Mouse (Mus musculus): ENCODE results near the gene Ddx54. TPM values are rescaled to one million over a fixed set of nuclear protein-coding genes. Genes with fewer than 3 reads are reported as not detected.

Gene Ddx54
- polyA plus RNA-seq, 1 experiment, result 49.9 TPM

DNA sequence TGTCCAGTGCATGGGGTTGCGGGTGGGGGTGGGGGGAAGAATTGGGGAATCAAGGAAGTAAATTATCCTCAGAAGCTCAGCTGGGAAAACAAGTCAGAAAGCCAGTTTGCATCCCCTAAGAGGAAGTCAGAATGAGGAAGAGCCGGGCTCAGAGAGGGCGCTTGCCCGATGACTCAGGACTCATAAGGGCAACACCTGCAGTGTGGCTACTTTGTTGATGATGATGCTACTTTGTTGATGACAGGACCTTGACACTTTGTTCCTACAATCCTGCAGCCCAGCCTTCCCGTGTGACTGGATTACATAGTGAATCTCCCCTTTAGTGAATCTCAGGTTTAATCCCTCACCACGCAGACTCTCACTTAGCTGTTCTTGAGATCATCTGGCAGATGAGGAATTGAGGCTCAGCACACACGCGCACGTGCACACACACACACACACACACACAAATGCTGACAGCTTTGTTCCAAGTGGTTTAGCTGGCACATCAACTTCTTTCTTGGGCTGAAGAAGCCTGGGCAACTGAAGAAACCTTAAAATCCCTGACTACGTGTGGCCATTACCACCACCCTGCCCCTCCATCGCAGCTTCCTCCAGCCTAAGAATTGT lies 42.1 kb upstream of the Ddx54 start:
- no peak overlapping the region for H3K9ac ChIP-seq (ENCODE audit: low read depth, poor library complexity, severe bottlenecking)
- no peaks in the 10 kb centered on the region for H3K27me3 ChIP-seq (ENCODE audit: control insufficient read depth, insufficient read depth, low read length, poor library complexity, severe bottlenecking)
- H3K27ac ChIP-seq (ENCODE audit: insufficient read depth, low read length), result no peak overlapping the region
- no peaks in the 10 kb centered on the region for H3K9me3 ChIP-seq (replicated peaks; ENCODE audit: control insufficient read depth, insufficient read depth, low read length, poor library complexity, severe bottlenecking)
- H3K36me3 ChIP-seq (ENCODE audit: control insufficient read depth, insufficient read depth, low read length, poor library complexity, severe bottlenecking), result no peaks in the 10 kb centered on the region
- no peaks in the 10 kb centered on the region for H3K4me1 ChIP-seq (ENCODE audit: control insufficient read depth, insufficient read depth, low read length)
- TF ChIP-seq EP300 (IDR thresholded peaks at IDR 0.05; ENCODE audit: insufficient read depth, low read depth, low read length) (no peak), CTCF (IDR thresholded peaks at IDR 0.05; ENCODE audit: low read depth, low read length) (no peak), POLR2A (IDR thresholded peaks at IDR 0.05; ENCODE audit: insufficient read depth, low read length) (no peak)
- no peak overlapping the region for H3K4me3 ChIP-seq (ENCODE audit: low read depth, low read length)

DNA sequence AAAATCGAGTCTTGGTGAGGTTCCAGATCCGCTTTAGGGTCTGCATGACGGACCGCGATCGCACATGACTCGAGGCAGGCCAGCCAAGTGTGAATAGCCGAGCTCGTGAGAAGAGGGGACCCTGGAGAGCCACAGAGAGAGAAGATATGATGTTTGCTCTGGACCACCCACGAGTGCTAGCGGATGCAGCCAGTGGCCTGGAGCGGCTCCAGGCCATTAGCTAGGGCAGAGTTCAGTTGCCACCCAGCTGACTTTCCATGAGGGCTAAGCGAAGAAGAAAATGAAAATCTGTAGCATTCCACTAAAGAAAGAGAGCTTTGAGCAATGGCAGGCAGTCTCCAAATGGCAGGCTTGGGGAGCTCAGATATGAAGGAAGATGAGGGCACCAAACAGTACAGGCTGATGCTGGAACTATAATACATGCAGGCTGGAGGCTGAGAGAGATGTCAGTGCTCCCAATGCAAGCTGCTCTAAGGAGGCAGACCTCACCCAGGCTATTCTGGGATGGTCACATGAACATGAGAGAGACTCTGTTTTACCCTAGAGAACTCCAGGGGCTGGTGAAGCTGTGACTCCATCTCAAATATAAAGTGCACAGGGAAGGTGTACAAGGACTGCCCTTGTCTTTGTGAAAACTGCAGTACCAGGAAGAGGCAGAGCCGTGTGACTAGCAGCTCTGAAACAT lies 41.3 kb upstream of the Ddx54 start:
- Histone ChIP-seq H3K4me3 (ENCODE audit: low read depth, low read length) (no peak overlapping the region), H3K9me3 (replicated peaks; ENCODE audit: control insufficient read depth, insufficient read depth, low read length, poor library complexity, severe bottlenecking) (no peaks in the 10 kb centered on the region), H3K36me3 (ENCODE audit: control insufficient read depth, insufficient read depth, low read length, poor library complexity, severe bottlenecking) (no peaks in the 10 kb centered on the region), H3K27me3 (ENCODE audit: control insufficient read depth, insufficient read depth, low read length, poor library complexity, severe bottlenecking) (no peaks in the 10 kb centered on the region), H3K4me1 (ENCODE audit: control insufficient read depth, insufficient read depth, low read length) (no peaks in the 10 kb centered on the region), H3K27ac (ENCODE audit: insufficient read depth, low read length) (no peak overlapping the region), H3K9ac (ENCODE audit: low read depth, poor library complexity, severe bottlenecking) (no peak overlapping the region)
- TF ChIP-seq CTCF (IDR thresholded peaks at IDR 0.05; ENCODE audit: low read depth, low read length) (no peak), EP300 (IDR thresholded peaks at IDR 0.05; ENCODE audit: insufficient read depth, low read depth, low read length) (no peak), POLR2A (IDR thresholded peaks at IDR 0.05; ENCODE audit: insufficient read depth, low read length) (no peak)

DNA sequence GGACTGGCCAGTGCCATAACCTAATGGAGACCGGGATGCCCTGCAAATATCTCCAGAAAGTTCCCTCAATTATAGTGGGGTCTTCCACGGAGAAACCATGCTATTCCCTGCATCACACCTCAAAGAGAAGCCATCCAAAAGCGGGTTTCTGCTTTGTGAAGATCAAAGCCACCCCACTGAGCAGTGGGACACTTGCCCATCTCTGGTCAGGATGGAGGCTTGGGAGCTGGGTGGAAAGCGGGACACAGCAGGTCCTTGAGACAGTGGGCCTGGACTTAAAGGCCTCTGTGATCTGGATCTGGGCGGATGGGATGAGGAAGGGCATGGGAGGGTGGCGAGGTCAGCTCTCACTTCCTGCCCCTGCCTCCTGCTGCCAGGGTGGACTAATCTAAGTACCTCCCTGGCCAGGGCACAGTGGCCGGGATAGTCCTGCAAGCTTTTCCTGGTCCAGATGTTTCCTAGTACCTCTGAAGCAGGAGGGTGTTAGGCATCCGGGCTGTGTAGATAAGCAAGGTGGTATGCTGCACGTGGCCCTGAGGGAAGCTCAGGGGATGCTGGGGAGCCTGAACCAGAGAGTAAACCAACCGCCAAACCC lies 38.0 kb upstream of the Ddx54 start:
- Histone ChIP-seq H3K36me3 (ENCODE audit: control insufficient read depth, insufficient read depth, low read length, poor library complexity, severe bottlenecking) (no peaks in the 10 kb centered on the region), H3K4me1 (ENCODE audit: control insufficient read depth, insufficient read depth, low read length) (peaks cover 6% of the 10 kb centered on the region), H3K27ac (ENCODE audit: insufficient read depth, low read length) (no peak overlapping the region), H3K4me3 (ENCODE audit: low read depth, low read length) (no peak overlapping the region), H3K9ac (ENCODE audit: low read depth, poor library complexity, severe bottlenecking) (no peak overlapping the region), H3K27me3 (ENCODE audit: control insufficient read depth, insufficient read depth, low read length, poor library complexity, severe bottlenecking) (no peaks in the 10 kb centered on the region), H3K9me3 (replicated peaks; ENCODE audit: control insufficient read depth, insufficient read depth, low read length, poor library complexity, severe bottlenecking) (no peaks in the 10 kb centered on the region)
- TF ChIP-seq EP300 (IDR thresholded peaks at IDR 0.05; ENCODE audit: insufficient read depth, low read depth, low read length) (no peak), CTCF (IDR thresholded peaks at IDR 0.05; ENCODE audit: low read depth, low read length) (no peak), POLR2A (IDR thresholded peaks at IDR 0.05; ENCODE audit: insufficient read depth, low read length) (no peak)

DNA sequence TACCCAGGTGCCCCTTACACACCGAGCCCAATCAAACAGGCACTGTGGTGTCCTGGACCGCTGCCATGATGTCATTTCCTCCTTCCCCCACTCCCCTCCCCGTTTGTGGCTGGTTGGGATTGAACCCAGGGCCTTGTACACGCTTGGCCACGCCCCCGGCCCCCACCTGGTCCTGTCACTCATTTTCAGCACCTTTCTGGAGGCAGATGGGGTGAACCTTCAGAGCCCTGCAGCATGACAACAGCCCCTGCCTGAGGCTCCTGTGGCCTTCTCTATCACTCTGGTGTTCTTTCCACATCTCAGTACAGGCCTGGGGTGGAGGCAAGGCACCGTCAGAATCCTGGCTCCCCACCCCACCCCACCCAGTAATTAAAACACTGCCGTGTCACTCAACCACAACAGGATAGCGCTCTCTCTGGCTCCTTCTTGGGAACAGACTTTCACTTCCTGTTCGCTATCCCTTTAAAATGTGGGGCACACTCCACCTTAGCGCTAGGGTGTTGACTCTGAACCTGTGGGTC lies 35.7 kb upstream of the Ddx54 start:
- Histone ChIP-seq H3K4me1 (ENCODE audit: control insufficient read depth, insufficient read depth, low read length) (peaks cover 9% of the 10 kb centered on the region), H3K27me3 (ENCODE audit: control insufficient read depth, insufficient read depth, low read length, poor library complexity, severe bottlenecking) (no peaks in the 10 kb centered on the region), H3K27ac (ENCODE audit: insufficient read depth, low read length) (no peak overlapping the region), H3K36me3 (ENCODE audit: control insufficient read depth, insufficient read depth, low read length, poor library complexity, severe bottlenecking) (no peaks in the 10 kb centered on the region), H3K9me3 (replicated peaks; ENCODE audit: control insufficient read depth, insufficient read depth, low read length, poor library complexity, severe bottlenecking) (no peaks in the 10 kb centered on the region), H3K4me3 (ENCODE audit: low read depth, low read length) (no peak overlapping the region), H3K9ac (ENCODE audit: low read depth, poor library complexity, severe bottlenecking) (no peak overlapping the region)
- TF ChIP-seq CTCF (IDR thresholded peaks at IDR 0.05; ENCODE audit: low read depth, low read length) (no peak), POLR2A (IDR thresholded peaks at IDR 0.05; ENCODE audit: insufficient read depth, low read length) (no peak), EP300 (IDR thresholded peaks at IDR 0.05; ENCODE audit: insufficient read depth, low read depth, low read length) (no peak)

DNA sequence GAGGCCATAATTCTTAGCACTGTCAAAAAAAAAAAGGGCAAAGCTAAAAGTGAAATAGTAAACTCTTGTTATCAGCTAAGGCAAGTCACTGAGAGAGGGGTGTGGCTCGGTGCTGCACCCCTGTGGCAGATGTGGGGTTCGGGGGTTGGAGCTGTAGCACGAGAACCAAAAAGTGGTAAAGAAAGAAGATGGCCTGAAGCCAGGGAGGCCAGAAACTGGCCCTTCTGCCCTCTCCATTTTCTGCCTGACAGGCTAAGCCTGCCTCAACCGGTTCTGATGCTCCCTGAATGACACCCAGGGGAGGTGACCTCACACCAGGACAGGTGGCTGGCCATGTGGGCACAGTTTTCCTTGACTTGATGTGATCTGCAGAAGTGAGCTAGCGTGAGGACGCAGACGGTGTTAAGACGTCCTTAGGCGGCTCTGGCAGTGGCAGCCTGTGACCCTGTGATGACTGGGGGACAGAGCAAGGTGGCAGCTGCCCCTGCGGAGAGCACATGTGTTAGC lies 34.6 kb upstream of the Ddx54 start:
- H3K9ac ChIP-seq (ENCODE audit: low read depth, poor library complexity, severe bottlenecking), result no peak overlapping the region
- no peaks in the 10 kb centered on the region for H3K36me3 ChIP-seq (ENCODE audit: control insufficient read depth, insufficient read depth, low read length, poor library complexity, severe bottlenecking)
- no peak overlapping the region for H3K27ac ChIP-seq (ENCODE audit: insufficient read depth, low read length)
- H3K4me3 ChIP-seq (ENCODE audit: low read depth, low read length), result no peak overlapping the region
- peaks cover 9% of the 10 kb centered on the region for H3K4me1 ChIP-seq (ENCODE audit: control insufficient read depth, insufficient read depth, low read length)
- TF ChIP-seq CTCF (IDR thresholded peaks at IDR 0.05; ENCODE audit: low read depth, low read length) (peak; percentile 28), POLR2A (IDR thresholded peaks at IDR 0.05; ENCODE audit: insufficient read depth, low read length) (no peak)
- H3K9me3 ChIP-seq (replicated peaks; ENCODE audit: control insufficient read depth, insufficient read depth, low read length, poor library complexity, severe bottlenecking), result no peaks in the 10 kb centered on the region
- no peaks in the 10 kb centered on the region for H3K27me3 ChIP-seq (ENCODE audit: control insufficient read depth, insufficient read depth, low read length, poor library complexity, severe bottlenecking)

All from ES-Bruce4 (cell line).